Mouse (Mus musculus) kidney, adult 2 months (tissue): ENCODE measurements around the gene Zc3h12d.

Experiments used
- CTCF ChIP-seq: fragments of 200-500 bp; conservative IDR thresholded peaks from 2 replicates; pipeline ENCODE4 v1.5.1; 2011; ENCODE audit warnings: low read depth, mild to moderate bottlenecking, control low read depth, low read length, moderate library complexity, mixed read lengths; ENCODE audit not compliant: insufficient read depth, insufficient read length
- POLR2A ChIP-seq: fragments of 200-500 bp; IDR thresholded peaks from one replicate; pipeline ENCODE4 v1.6.1; 2011; ENCODE audit warnings: low read depth, low read length, control low read depth

DNA sequence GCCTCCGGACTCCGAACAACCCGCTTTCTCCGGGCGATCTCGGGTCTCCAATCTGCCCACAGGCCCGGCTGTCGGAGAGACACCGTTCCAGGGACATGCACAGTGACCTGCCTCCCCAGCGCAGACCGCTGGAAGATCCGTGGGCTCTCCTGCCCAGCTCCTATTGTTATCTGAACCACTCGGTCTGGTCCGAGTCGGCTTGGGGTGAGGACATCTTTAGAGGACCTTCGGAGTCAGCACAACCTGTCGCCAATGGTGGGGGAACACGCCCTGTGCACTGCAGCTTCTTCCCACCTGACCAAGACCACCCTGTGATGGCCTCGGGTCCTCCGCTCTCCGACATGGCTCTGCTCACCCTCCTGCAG is 35.4 kb downstream of the Zc3h12d start:
- TF ChIP-seq CTCF (no peak), POLR2A (no peak)
